In genomic region chr11:53411738-53412137, GRCm38 (mm10) we compare ENCODE assay signal across 13 mouse cellular contexts. TPM values are rescaled to one million over a fixed set of nuclear protein-coding genes. Genes with fewer than 3 reads are reported as not detected.
DNase-seq lines count a peak whose midpoint lies in the region; ATAC-seq and TF ChIP-seq lines count a peak whose summit lies in the region.
"Had no signal": no experiment of that assay in that cellular context is flagged by ENCODE, and none has a peak within 500 bp of the region (broad histone marks: within the 10 kb centered on the region; RNA-seq: fewer than 3 reads in every experiment).

No protein-coding gene starts in this region.

- DNase-seq in hindbrain, postnatal 0 days (ENCODE audit: low spot score): peak; percentile 63
- DNase-seq in CH12.LX (ENCODE audit: extremely low read depth): peak; percentile 44
- DNase-seq in R1 (ENCODE audit: low read depth, low spot score): peak; percentile 55
- DNase-seq in lung, postnatal 10 days: peak; percentile 30
- no peak for DNase-seq in neural tube, embryonic 10.5 days (ENCODE audit: extremely low spot score, low spot score)
- no peak for DNase-seq in cerebellum, adult 11 months

- TF ChIP-seq CTCF in hindbrain, postnatal 0 days (IDR thresholded peaks at IDR 0.05; ENCODE audit: low read depth): peak; percentile 71
- TF ChIP-seq CTCF in CH12.LX (conservative IDR thresholded peaks at IDR 0.05 in 1 of 2, IDR thresholded peaks at IDR 0.05 in 1 of 2; ENCODE audit: low read depth in 2 of 2, low read length in 2 of 2): peak; percentile 59 to 76; a peak in 3 of 4 replicates

- no peaks in the 10 kb centered on the region; the same call in 1 of the 2 replicates for H3K79me2 ChIP-seq in CH12.LX (replicated peaks; ENCODE audit: control insufficient read depth, extremely low read depth, insufficient read depth, poor library complexity, severe bottlenecking)

- no peak overlapping the region for H3K9ac ChIP-seq in hindbrain, postnatal 0 days (replicated peaks; ENCODE audit: low read length)
- H3K9ac ChIP-seq in hindbrain, embryonic 16.5 days (ENCODE audit: low read depth, low read length): no peak overlapping the region
- no peak overlapping the region for H3K9ac ChIP-seq in CH12.LX (ENCODE audit: insufficient read depth, low read depth)
- no peak overlapping the region for H3K9ac ChIP-seq in neural tube, embryonic 15.5 days (replicated peaks)
- H3K9ac ChIP-seq: hindbrain, embryonic 15.5 days; limb, embryonic 15.5 days; stomach, embryonic 15.5 days had no signal

- dilution Hi-C loops in CH12.LX (cut with MboI; ENCODE audit: extremely low pct_ligation_motif_present, extremely low pct_unique_long_range_greater_than_20kb, low sequenced_read_pairs): no loop called here

- peaks cover 66% of the 10 kb centered on the region for H3K36me3 ChIP-seq in hindbrain, postnatal 0 days (ENCODE audit: insufficient read depth, low read length)
- peaks cover 65% of the 10 kb centered on the region for H3K36me3 ChIP-seq in hindbrain, embryonic 16.5 days (ENCODE audit: control insufficient read depth, insufficient read depth, low read length)
- H3K36me3 ChIP-seq in CH12.LX (replicated peaks in 1 of 2; ENCODE audit: control insufficient read depth in 1 of 2, insufficient read depth in 1 of 2, low read length in 1 of 2): peaks cover 73 to 91% of the 10 kb centered on the region in 2 experiments
- H3K36me3 ChIP-seq in neural tube, embryonic 15.5 days: peaks cover 82% of the 10 kb centered on the region

- H3K27me3 ChIP-seq in hindbrain, postnatal 0 days (ENCODE audit: insufficient read depth, low read length): no peaks in the 10 kb centered on the region
- H3K27me3 ChIP-seq in hindbrain, embryonic 16.5 days (replicated peaks; ENCODE audit: control insufficient read depth, insufficient read depth, low read length): no peaks in the 10 kb centered on the region
- H3K27me3 ChIP-seq in CH12.LX (replicated peaks): no peaks in the 10 kb centered on the region
- no peaks in the 10 kb centered on the region for H3K27me3 ChIP-seq in neural tube, embryonic 15.5 days (replicated peaks)
- H3K27me3 ChIP-seq: hindbrain, embryonic 15.5 days; limb, embryonic 15.5 days; stomach, embryonic 15.5 days had no signal

- no peak overlapping the region for H3K4me3 ChIP-seq in hindbrain, postnatal 0 days (ENCODE audit: low read length)
- no peak overlapping the region for H3K4me3 ChIP-seq in hindbrain, embryonic 16.5 days (ENCODE audit: low read length)
- H3K4me3 ChIP-seq in CH12.LX (replicated peaks in 1 of 3; ENCODE audit: low read depth in 2 of 3, low read length in 2 of 3, poor library complexity in 1 of 3): no peak overlapping the region
- H3K4me3 ChIP-seq in neural tube, embryonic 15.5 days (replicated peaks): no peak overlapping the region
- H3K4me3 ChIP-seq: erythroblast, embryonic 14.5 days; hindbrain, embryonic 15.5 days; limb, embryonic 15.5 days; stomach, embryonic 15.5 days had no signal

- no peak for TF ChIP-seq POLR2A in CH12.LX (IDR thresholded peaks at IDR 0.05; ENCODE audit: low read depth, low read length)

- TF ChIP-seq EP300 in CH12.LX (IDR thresholded peaks at IDR 0.05; ENCODE audit: low read length): no peak

- peak; percentile 43 for TF ChIP-seq RAD21 in CH12.LX (IDR thresholded peaks at IDR 0.05; ENCODE audit: low read depth, low read length)

- H3K9me3 ChIP-seq in hindbrain, postnatal 0 days (ENCODE audit: low read length): no peaks in the 10 kb centered on the region
- H3K9me3 ChIP-seq in hindbrain, embryonic 16.5 days (ENCODE audit: control insufficient read depth, low read length): no peaks in the 10 kb centered on the region
- H3K9me3 ChIP-seq in CH12.LX (replicated peaks; ENCODE audit: low read length): no peaks in the 10 kb centered on the region
- H3K9me3 ChIP-seq in neural tube, embryonic 15.5 days (replicated peaks): no peaks in the 10 kb centered on the region
- H3K9me3 ChIP-seq: hindbrain, embryonic 15.5 days; limb, embryonic 15.5 days; stomach, embryonic 15.5 days had no signal

- H3K4me2 ChIP-seq in hindbrain, postnatal 0 days (ENCODE audit: low read depth, low read length): no peak overlapping the region
- no peak overlapping the region for H3K4me2 ChIP-seq in hindbrain, embryonic 16.5 days (ENCODE audit: low read length)
- no peak overlapping the region for H3K4me2 ChIP-seq in CH12.LX (ENCODE audit: insufficient read depth, low read depth, poor library complexity, severe bottlenecking)
- no peak overlapping the region for H3K4me2 ChIP-seq in neural tube, embryonic 15.5 days
- H3K4me2 ChIP-seq: hindbrain, embryonic 15.5 days; limb, embryonic 15.5 days; stomach, embryonic 15.5 days had no signal

- no peak overlapping the region for H3K27ac ChIP-seq in hindbrain, postnatal 0 days
- H3K27ac ChIP-seq in hindbrain, embryonic 16.5 days (ENCODE audit: low read depth, low read length): no peak overlapping the region
- H3K27ac ChIP-seq in CH12.LX (ENCODE audit: insufficient read depth, low read depth): no peak overlapping the region
- H3K27ac ChIP-seq in neural tube, embryonic 15.5 days (replicated peaks): no peak overlapping the region
- H3K27ac ChIP-seq: hindbrain, embryonic 15.5 days; limb, embryonic 15.5 days; stomach, embryonic 15.5 days had no signal

- H3K4me1 ChIP-seq in hindbrain, postnatal 0 days (ENCODE audit: insufficient read depth, low read length): no peaks in the 10 kb centered on the region
- H3K4me1 ChIP-seq in hindbrain, embryonic 16.5 days (ENCODE audit: control insufficient read depth, insufficient read depth, low read depth, low read length): no peaks in the 10 kb centered on the region
- H3K4me1 ChIP-seq in CH12.LX (ENCODE audit: control insufficient read depth in 1 of 2, insufficient read depth in 2 of 2): no peaks in the 10 kb centered on the region
- H3K4me1 ChIP-seq in neural tube, embryonic 15.5 days: no peaks in the 10 kb centered on the region
- H3K4me1 ChIP-seq: hindbrain, embryonic 15.5 days; limb, embryonic 15.5 days; stomach, embryonic 15.5 days had no signal

- ATAC-seq in hindbrain, postnatal 0 days: no peak
- ATAC-seq in hindbrain, embryonic 16.5 days: no peak
- no peak for ATAC-seq in neural tube, embryonic 15.5 days (ENCODE audit: low FRiP score)

- in situ Hi-C loops in CH12.LX (cut with MboI; ENCODE audit: low pct_ligation_motif_present, low pct_unique_long_range_greater_than_20kb, low sequenced_read_pairs): no loop called here

TF ChIP-seq in CH12.LX, 34 proteins besides CTCF, POLR2A, EP300 and RAD21:
- TF ChIP-seq SMC3 (IDR thresholded peaks at IDR 0.05; ENCODE audit: low read depth, low read length): peak; percentile 57
- no peak for TF ChIP-seq TBP (conservative IDR thresholded peaks at IDR 0.05; ENCODE audit: low read depth, low read length)

RNA-seq across cellular contexts. Expression of gene Leap2, which starts 11.2 kb away (rescaled TPM):
- total RNA-seq in hindbrain, postnatal 0 days (2014; rRNA removed): not detected in 2 replicates
- not detected in 2 replicates for polyA plus RNA-seq in hindbrain, postnatal 0 days (2015; fragmentation: Nextera tagmentation; extraction: Ambion mirVana)
- polyA plus RNA-seq in hindbrain, embryonic 16.5 days (2015; fragmentation: Nextera tagmentation; extraction: Ambion mirVana): 0.33 and 0.44 TPM in 2 replicates
- not detected in 2 replicates for total RNA-seq in CH12.LX (2012; rRNA removed)
- not detected in 2 replicates for total RNA-seq in CH12.LX (2014; rRNA removed)
- not detected in 2 replicates for polyA plus RNA-seq in CH12.LX (2012; ENCODE audit: insufficient read length, low read depth)
- 0.51 TPM in 1 of 2 replicates, not detected in the other for polyA plus RNA-seq in neural tube, embryonic 15.5 days (2015; fragmentation: Nextera tagmentation; extraction: Ambion mirVana)
- polyA plus RNA-seq: erythroblast, embryonic 14.5 days; limb, embryonic 15.5 days; neural tube, embryonic 14.5 days had no signal

RNA-seq across cellular contexts. Expression of gene Uqcrq, which starts 18.9 kb away (rescaled TPM):
- 20.4 and 38.9 TPM in 2 replicates for total RNA-seq in hindbrain, postnatal 0 days (2014; rRNA removed)
- polyA plus RNA-seq in hindbrain, postnatal 0 days (2015; fragmentation: Nextera tagmentation; extraction: Ambion mirVana): 1,041 and 1,049 TPM in 2 replicates
- polyA plus RNA-seq in hindbrain, embryonic 16.5 days (2015; fragmentation: Nextera tagmentation; extraction: Ambion mirVana): 747 and 916 TPM in 2 replicates
- total RNA-seq in CH12.LX (2012; rRNA removed): 103 and 120 TPM in 2 replicates
- 136 and 168 TPM in 2 replicates for total RNA-seq in CH12.LX (2014; rRNA removed)
- 642 and 765 TPM in 2 replicates for polyA plus RNA-seq in CH12.LX (2012; ENCODE audit: insufficient read length, low read depth)
- 796 and 911 TPM in 2 replicates for polyA plus RNA-seq in neural tube, embryonic 15.5 days (2015; fragmentation: Nextera tagmentation; extraction: Ambion mirVana)

RNA-seq across cellular contexts. Expression of gene Gdf9, which starts 19.1 kb away (rescaled TPM):
- 0.11 and 2.1 TPM in 2 replicates for total RNA-seq in hindbrain, postnatal 0 days (2014; rRNA removed)
- 1.5 and 1.6 TPM in 2 replicates for polyA plus RNA-seq in hindbrain, postnatal 0 days (2015; fragmentation: Nextera tagmentation; extraction: Ambion mirVana)
- polyA plus RNA-seq in hindbrain, embryonic 16.5 days (2015; fragmentation: Nextera tagmentation; extraction: Ambion mirVana): 3.0 and 4.1 TPM in 2 replicates
- total RNA-seq in CH12.LX (2012; rRNA removed) (0.13 TPM in 2 replicates), CH12.LX (2014; rRNA removed) (0.16 TPM in 1 of 2 replicates, not detected in the other)
- polyA plus RNA-seq in CH12.LX (2012; ENCODE audit: insufficient read length, low read depth): not detected in 2 replicates
- polyA plus RNA-seq in neural tube, embryonic 15.5 days (2015; fragmentation: Nextera tagmentation; extraction: Ambion mirVana): 2.4 and 2.9 TPM in 2 replicates
- polyA plus RNA-seq: erythroblast, embryonic 14.5 days had no signal

RNA-seq across cellular contexts. Expression of gene Gm10447, which starts 45.2 kb away (rescaled TPM):
- total RNA-seq in hindbrain, postnatal 0 days (2014; rRNA removed): not detected in 2 replicates
- polyA plus RNA-seq in hindbrain, postnatal 0 days (2015; fragmentation: Nextera tagmentation; extraction: Ambion mirVana): 0.10 TPM in 1 of 2 replicates, not detected in the other
- polyA plus RNA-seq in hindbrain, embryonic 16.5 days (2015; fragmentation: Nextera tagmentation; extraction: Ambion mirVana): not detected in 2 replicates
- total RNA-seq in CH12.LX (2012; rRNA removed): not detected in 2 replicates
- not detected in 2 replicates for total RNA-seq in CH12.LX (2014; rRNA removed)
- polyA plus RNA-seq in CH12.LX (2012; ENCODE audit: insufficient read length, low read depth): not detected in 2 replicates
- polyA plus RNA-seq in neural tube, embryonic 15.5 days (2015; fragmentation: Nextera tagmentation; extraction: Ambion mirVana): 0.13 TPM in 1 of 2 replicates, not detected in the other
- polyA plus RNA-seq: erythroblast, embryonic 14.5 days; hindbrain, embryonic 15.5 days; neural tube, embryonic 14.5 days had no signal

RNA-seq across cellular contexts. Expression of gene Shroom1, which starts 45.3 kb away (rescaled TPM):
- total RNA-seq in hindbrain, postnatal 0 days (2014; rRNA removed): 6.2 and 7.1 TPM in 2 replicates
- polyA plus RNA-seq in hindbrain, postnatal 0 days (2015; fragmentation: Nextera tagmentation; extraction: Ambion mirVana): 2.4 and 2.9 TPM in 2 replicates
- polyA plus RNA-seq in hindbrain, embryonic 16.5 days (2015; fragmentation: Nextera tagmentation; extraction: Ambion mirVana): 3.2 and 3.6 TPM in 2 replicates
- total RNA-seq in CH12.LX (2012; rRNA removed) (not detected in 2 replicates), CH12.LX (2014; rRNA removed) (not detected in 2 replicates)
- polyA plus RNA-seq in CH12.LX (2012; ENCODE audit: insufficient read length, low read depth): not detected in 2 replicates
- 3.4 and 4.1 TPM in 2 replicates for polyA plus RNA-seq in neural tube, embryonic 15.5 days (2015; fragmentation: Nextera tagmentation; extraction: Ambion mirVana)
- polyA plus RNA-seq: erythroblast, embryonic 14.5 days had no signal

Comparison
In these comparisons a context has a peak if more than half of its experiments do, and no peak if none do; other contexts are left out.
1. DNase-seq: peak in hindbrain, postnatal 0 days (single experiment), CH12.LX (single experiment), R1 (single experiment) and lung, postnatal 10 days (single experiment); none in neural tube, embryonic 10.5 days (single experiment) and cerebellum, adult 11 months (single experiment).